Mouse (Mus musculus) heart, embryonic 12.5 days (tissue): ENCODE measurements around the gene Zswim7. TPM values are rescaled to one million over a fixed set of nuclear protein-coding genes. Genes with fewer than 3 reads are reported as not detected.

ENCODE experiments used
- ATAC-seq: fragments of 200-750 bp; cut with Nextera tagmentation; 2 replicates; pipeline ENCODE4 v1.8.0; 2017; ENCODE audit warnings: moderate TSS enrichment, moderate library complexity; ENCODE audit not compliant: insufficient number of reproducible peaks, low FRiP score
- H3K27ac ChIP-seq: fragments of 300-500 bp; sonication (generic); 2 replicates; pipeline ENCODE4 v1.5.1; 2016; ENCODE audit warnings: mild to moderate bottlenecking, moderate library complexity; ENCODE audit not compliant: poor library complexity, severe bottlenecking
- H3K27me3 ChIP-seq: fragments of 300-500 bp; sonication (generic); replicated peaks from 2 replicates; pipeline ENCODE4 v1.6.1; 2016; ENCODE audit warnings: mild to moderate bottlenecking, moderate library complexity
- H3K36me3 ChIP-seq: fragments of 300-500 bp; sonication (generic); 2 replicates; pipeline ENCODE4 v1.6.1; 2016; ENCODE audit warnings: mild to moderate bottlenecking, moderate library complexity
- H3K4me1 ChIP-seq: fragments of 300-500 bp; sonication (generic); replicated peaks from 2 replicates; pipeline ENCODE4 v1.6.1; 2016; ENCODE audit warnings: mild to moderate bottlenecking
- H3K4me2 ChIP-seq: fragments of 300-500 bp; sonication (generic); 2 replicates; pipeline ENCODE4 v1.6.1; 2016; ENCODE audit warnings: mild to moderate bottlenecking, moderate library complexity
- H3K4me3 ChIP-seq: fragments of 300-500 bp; sonication (generic); 2 replicates; pipeline ENCODE4 v1.5.1; 2016; ENCODE audit warnings: mild to moderate bottlenecking
- H3K9ac ChIP-seq: fragments of 300-500 bp; sonication (generic); 2 replicates; pipeline ENCODE4 v1.6.1; 2016; ENCODE audit warnings: mild to moderate bottlenecking, moderate library complexity
- H3K9me3 ChIP-seq: fragments of 300-500 bp; sonication (generic); replicated peaks from 2 replicates; pipeline ENCODE4 v1.6.1; 2016; ENCODE audit warnings: mild to moderate bottlenecking, moderate library complexity
- WGBS: fragments of 180-500 bp; shearing (Covaris S2); methylation state at CpG from one replicate; pipeline ENCODE4 v1.1.7; 2016; 5-methylcytosine and 5-hydroxymethylcytosine counted together
- polyA plus RNA-seq: library from polyadenylated mRNA; unstranded; fragments of >200 nt; fragmentation: Nextera tagmentation; extraction: Ambion mirVana; gene quantifications from 2 replicates; pipeline ENCODE4 v1.2.1, GENCODE M21; 2016

Gene Zswim7
- polyA plus RNA-seq, 1 experiment from 2014 or later: 18.7 TPM

DNA sequence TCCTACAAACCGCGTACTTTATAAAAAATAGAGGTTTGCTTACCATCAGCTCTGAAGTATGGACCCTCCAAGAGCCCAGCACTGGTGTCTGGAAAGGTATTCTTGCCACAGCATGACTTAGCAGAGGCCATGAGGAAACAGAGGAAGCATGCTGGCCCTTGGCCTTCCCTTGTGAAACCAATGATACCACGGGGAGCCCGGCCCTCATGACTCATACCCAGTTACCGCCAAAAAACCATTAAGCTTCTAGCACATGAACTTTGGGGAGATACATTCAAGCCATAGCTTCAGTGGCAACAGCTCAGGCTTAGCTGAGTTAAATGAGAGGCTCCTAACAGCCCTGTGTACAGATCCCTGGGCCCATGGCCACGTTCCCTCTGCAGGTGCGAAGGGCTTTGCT, 57.2 kb downstream of the Zswim7 start:
- H3K27ac ChIP-seq: no peak overlapping the region
- H3K27me3 ChIP-seq: no peaks in the 10 kb centered on the region
- H3K36me3 ChIP-seq: no peaks in the 10 kb centered on the region
- H3K4me2 ChIP-seq: no peak overlapping the region
- 88% methylated on average over 7 of the region's 7 CpGs for WGBS
- no peak overlapping the region for H3K4me3 ChIP-seq
- H3K9ac ChIP-seq: no peak overlapping the region
- peaks cover 32% of the 10 kb centered on the region for H3K4me1 ChIP-seq
- ATAC-seq: no peak
- H3K9me3 ChIP-seq: no peaks in the 10 kb centered on the region

DNA sequence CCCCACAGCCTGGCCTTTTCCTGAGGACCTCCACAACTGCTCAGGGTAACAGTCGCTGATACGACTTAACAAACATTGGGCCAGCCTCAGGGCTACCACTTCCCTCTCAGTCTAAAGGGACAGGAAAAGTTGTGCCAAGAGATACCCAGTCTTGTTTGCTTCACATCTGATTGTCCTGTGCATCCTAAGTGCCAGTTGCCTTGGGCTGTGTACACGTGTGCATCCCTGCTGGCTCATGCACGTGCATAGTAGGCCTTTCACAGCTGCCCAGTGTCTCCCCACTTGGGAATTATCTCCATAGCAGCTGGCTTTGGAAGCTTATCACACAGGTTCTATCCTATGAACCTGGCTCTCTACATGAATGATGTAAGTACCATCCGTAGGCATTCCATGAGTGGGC, 57.8 kb downstream of the Zswim7 start:
- H3K4me1 ChIP-seq: peaks cover 32% of the 10 kb centered on the region
- no peaks in the 10 kb centered on the region for H3K27me3 ChIP-seq
- no peak overlapping the region for H3K9ac ChIP-seq
- H3K27ac ChIP-seq: no peak overlapping the region
- no peaks in the 10 kb centered on the region for H3K9me3 ChIP-seq
- H3K4me2 ChIP-seq: no peak overlapping the region
- WGBS: 82% methylated on average over 5 of the region's 5 CpGs
- no peak for ATAC-seq
- H3K36me3 ChIP-seq: no peaks in the 10 kb centered on the region
- no peak overlapping the region for H3K4me3 ChIP-seq

DNA sequence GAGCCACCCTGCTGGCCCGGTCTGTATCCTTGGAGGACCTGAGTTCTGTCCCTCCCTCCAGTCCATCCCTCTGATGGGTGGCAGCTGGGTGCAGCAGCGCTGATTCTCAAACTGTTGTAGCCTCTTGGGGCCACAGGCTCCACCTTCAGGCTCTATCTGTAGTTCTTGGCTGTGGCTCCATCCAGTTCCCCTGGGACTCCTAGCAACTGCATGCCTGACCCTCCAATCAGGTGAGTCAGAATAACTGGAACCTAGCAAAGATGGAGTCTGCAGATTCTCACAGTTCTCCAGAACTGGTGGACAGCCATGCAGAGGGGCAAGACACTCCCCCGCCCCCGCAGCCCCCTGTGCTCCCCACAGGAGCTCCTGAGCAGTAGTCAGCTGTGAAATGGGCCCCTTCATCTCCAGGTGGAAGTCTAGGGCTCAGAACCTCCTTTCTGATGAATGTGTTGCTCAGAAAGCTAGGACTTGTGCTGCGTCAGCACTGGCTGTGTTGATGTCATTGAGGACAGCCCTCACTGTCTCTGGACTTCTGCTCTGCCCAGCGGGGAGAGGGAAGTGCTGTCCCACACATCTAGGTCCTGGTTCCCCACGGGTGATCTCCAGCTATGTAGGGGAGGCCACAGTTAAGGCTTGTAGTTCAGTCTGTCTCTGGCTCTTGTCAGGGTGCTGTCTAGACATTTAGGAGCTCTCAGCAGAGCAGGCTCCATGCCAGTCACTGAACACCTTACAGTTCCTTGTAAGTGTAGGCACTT, 60.2 kb downstream of the Zswim7 start:
- Histone ChIP-seq H3K4me2 (no peak overlapping the region), H3K4me1 (peaks cover 32% of the 10 kb centered on the region), H3K27me3 (no peaks in the 10 kb centered on the region), H3K9me3 (no peaks in the 10 kb centered on the region), H3K9ac (no peak overlapping the region), H3K36me3 (no peaks in the 10 kb centered on the region), H3K27ac (peak overlapping the region; percentile 58; the same call in 1 of the 2 replicates), H3K4me3 (no peak overlapping the region)
- WGBS: 51% methylated on average over 7 of the region's 7 CpGs
- ATAC-seq: peak; percentile 53

DNA sequence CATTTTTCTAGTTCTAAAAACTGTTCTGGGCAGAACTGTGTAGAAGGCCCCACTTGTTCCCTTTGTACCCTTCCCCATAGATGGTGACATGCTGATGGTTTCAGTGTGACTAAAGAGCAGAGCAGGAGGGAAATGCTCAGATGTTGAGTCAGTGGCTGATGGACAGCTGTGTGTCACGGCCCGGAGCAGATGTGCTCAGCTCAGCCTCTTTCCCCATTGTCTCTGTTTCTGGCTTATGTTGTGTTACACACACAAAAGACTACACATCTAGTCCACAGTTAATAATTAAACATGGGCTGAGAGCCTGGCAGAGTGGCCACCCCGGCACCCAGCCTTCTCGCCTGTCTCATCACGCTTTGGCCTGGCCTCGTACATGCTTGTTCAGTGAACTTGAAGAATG, 63.4 kb downstream of the Zswim7 start:
- no peak for ATAC-seq
- WGBS: 89% methylated on average over 6 of the region's 6 CpGs
- Histone ChIP-seq H3K36me3 (no peaks in the 10 kb centered on the region), H3K4me1 (peaks cover 22% of the 10 kb centered on the region), H3K27me3 (no peaks in the 10 kb centered on the region), H3K27ac (no peak overlapping the region), H3K9me3 (no peaks in the 10 kb centered on the region), H3K9ac (no peak overlapping the region), H3K4me3 (no peak overlapping the region), H3K4me2 (no peak overlapping the region)

Other genes starting within 250 kb of the Zswim7 start
- gene Adora2b, start 32.4 kb downstream of the Zswim7 start, polyA plus RNA-seq: 0.83 and 1.1 TPM in 2 replicates
- gene Ttc19, start 98 bp upstream of the Zswim7 start, polyA plus RNA-seq: 20.7 and 23.2 TPM in 2 replicates
- 10.3 and 10.7 TPM in 2 replicates for gene Pigl, start 177.1 kb upstream of the Zswim7 start, polyA plus RNA-seq
- 132 and 143 TPM in 2 replicates for gene Ncor1, start 177.2 kb upstream of the Zswim7 start, polyA plus RNA-seq